Mouse (Mus musculus): ENCODE data around the gene Nudt8. TPM values are rescaled to one million over a fixed set of nuclear protein-coding genes. Genes with fewer than 3 reads are reported as not detected.
"Not testable (repeated sequence)": the region's sequence is repeated elsewhere in the genome, so short reads cannot be mapped to it uniquely, and the experiment has no call there.

Nudt8 gene
- polyA plus RNA-seq, 1 experiment from 2014 or later, result 23.0 TPM

DNA sequence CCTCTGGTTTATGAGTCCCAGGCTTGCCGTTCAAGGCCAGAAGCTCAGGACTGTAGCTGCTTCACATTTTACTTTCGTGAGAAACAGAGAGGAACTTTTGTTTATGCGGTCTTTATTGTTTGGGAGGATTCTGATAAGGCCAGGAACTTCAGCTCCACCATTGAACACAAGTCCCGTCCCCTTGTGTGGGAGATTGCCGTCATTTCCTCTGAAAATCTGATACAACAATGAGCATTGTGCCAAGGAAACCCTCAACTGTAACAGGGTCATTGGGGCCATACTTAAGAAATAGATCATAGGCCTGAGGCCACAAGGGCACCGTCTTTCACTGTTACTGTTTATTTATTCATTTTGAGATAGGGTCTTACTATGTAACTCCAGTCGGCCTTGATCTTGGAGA is 22.8 kb downstream of the Nudt8 start:
- Histone ChIP-seq H3K4me3 (ENCODE audit: low read depth, low read length) (no peak overlapping the region), H3K36me3 (replicated peaks; ENCODE audit: insufficient read depth, low read length) (no peaks in the 10 kb centered on the region), H3K4me2 (ENCODE audit: low read depth, low read length) (no peak overlapping the region), H3K9me3 (ENCODE audit: low read length) (no peaks in the 10 kb centered on the region), H3K9ac (replicated peaks) (no peak overlapping the region), H3K4me1 (ENCODE audit: insufficient read depth) (peaks cover 12% of the 10 kb centered on the region), H3K27me3 (ENCODE audit: insufficient read depth, low read length) (no peaks in the 10 kb centered on the region), H3K27ac (ENCODE audit: low read depth) (no peak overlapping the region)
- no peak for TF ChIP-seq CTCF (IDR thresholded peaks at IDR 0.05; ENCODE audit: low read depth)
- no peak for TF ChIP-seq EP300 (IDR thresholded peaks at IDR 0.05; ENCODE audit: low read depth)
- no peak for DNase-seq
- WGBS (ENCODE audit: insufficient replicate concordance), result 65% methylated on average over 7 of the region's 7 CpGs
- ATAC-seq, result no peak

DNA sequence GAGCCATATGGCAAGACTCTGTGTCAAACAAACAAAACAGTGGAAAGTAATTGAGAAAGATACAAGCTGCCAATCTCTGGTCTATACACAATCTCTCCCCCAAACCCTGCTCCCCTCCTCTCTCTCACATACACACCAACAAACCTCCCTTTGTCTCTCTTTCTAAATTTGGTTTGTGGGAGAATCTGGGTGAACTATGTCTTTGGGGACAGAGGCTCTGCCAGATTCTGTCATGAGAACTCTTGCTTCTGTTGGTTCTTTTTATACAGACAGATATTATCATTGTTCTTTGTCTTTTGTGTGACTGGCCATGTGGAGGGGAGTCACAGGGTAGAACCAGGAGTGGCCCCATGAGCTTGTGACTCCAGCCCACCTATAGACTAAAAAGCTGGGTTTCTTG is 27.2 kb downstream of the Nudt8 start:
- no peaks in the 10 kb centered on the region for H3K4me1 ChIP-seq (ENCODE audit: insufficient read depth)
- no peak for ATAC-seq
- H3K27ac ChIP-seq (ENCODE audit: low read depth), result no peak overlapping the region
- TF ChIP-seq EP300 (IDR thresholded peaks at IDR 0.05; ENCODE audit: low read depth) (no peak), CTCF (IDR thresholded peaks at IDR 0.05; ENCODE audit: low read depth) (no peak)
- H3K9me3 ChIP-seq (ENCODE audit: low read length), result no peaks in the 10 kb centered on the region
- no peak overlapping the region for H3K4me2 ChIP-seq (ENCODE audit: low read depth, low read length)
- DNase-seq, result no peak
- H3K27me3 ChIP-seq (ENCODE audit: insufficient read depth, low read length), result no peaks in the 10 kb centered on the region
- no peaks in the 10 kb centered on the region for H3K36me3 ChIP-seq (replicated peaks; ENCODE audit: insufficient read depth, low read length)
- no peak overlapping the region for H3K9ac ChIP-seq (replicated peaks)
- no peak overlapping the region for H3K4me3 ChIP-seq (ENCODE audit: low read depth, low read length)

DNA sequence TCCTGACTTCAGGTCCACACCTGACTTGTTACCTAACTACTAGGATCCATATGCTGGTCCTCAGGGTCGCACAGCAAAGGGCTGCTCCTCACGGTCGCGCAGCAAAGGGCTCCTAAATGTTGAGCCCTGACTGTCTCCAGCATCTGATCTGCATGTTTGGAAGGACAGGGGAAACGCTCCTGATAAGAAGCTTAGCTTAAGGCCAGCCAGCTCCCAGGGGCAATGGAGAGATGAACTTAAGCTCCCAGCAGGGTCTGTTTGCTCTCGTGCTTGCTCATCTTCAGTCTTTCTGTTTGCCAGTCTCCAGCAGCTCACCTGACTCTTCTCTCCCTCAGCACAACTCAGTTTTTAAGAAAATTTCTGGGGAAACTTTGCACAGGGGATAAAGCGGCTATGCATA is 32.3 kb downstream of the Nudt8 start:
- H3K27me3 ChIP-seq (ENCODE audit: insufficient read depth, low read length), result no peaks in the 10 kb centered on the region
- H3K9ac ChIP-seq (replicated peaks), result no peak overlapping the region
- no peaks in the 10 kb centered on the region for H3K36me3 ChIP-seq (replicated peaks; ENCODE audit: insufficient read depth, low read length)
- ATAC-seq (no peak), DNase-seq (no peak)
- TF ChIP-seq CTCF (IDR thresholded peaks at IDR 0.05; ENCODE audit: low read depth) (no peak), EP300 (IDR thresholded peaks at IDR 0.05; ENCODE audit: low read depth) (no peak)
- no peak overlapping the region for H3K4me3 ChIP-seq (ENCODE audit: low read depth, low read length)
- H3K9me3 ChIP-seq (ENCODE audit: low read length), result no peaks in the 10 kb centered on the region
- peaks cover 15% of the 10 kb centered on the region for H3K4me1 ChIP-seq (ENCODE audit: insufficient read depth)
- no peak overlapping the region for H3K4me2 ChIP-seq (ENCODE audit: low read depth, low read length)
- WGBS (ENCODE audit: insufficient replicate concordance), result 62% methylated on average over 7 of the region's 7 CpGs
- H3K27ac ChIP-seq (ENCODE audit: low read depth), result peak overlapping the region; percentile 75; the same call in 1 of the 2 replicates

DNA sequence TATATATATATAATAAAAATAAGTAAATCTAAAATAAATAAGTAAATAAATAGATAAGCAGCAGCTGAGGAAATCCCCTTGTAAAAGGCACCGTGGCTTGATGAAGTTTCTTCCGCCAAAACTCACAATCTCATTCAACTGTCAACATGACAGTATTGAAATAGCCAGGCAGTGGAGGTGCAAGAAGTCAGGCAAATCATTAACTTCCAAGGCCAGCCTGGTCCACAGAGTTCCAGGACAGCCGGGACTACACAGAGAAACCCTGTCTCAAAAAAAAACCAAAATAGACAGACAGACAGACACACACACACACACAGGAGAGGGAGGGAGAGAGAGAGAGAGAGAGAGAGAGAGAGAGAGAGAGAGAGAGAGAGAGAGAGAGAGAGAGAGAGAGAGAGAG is 32.9 kb downstream of the Nudt8 start:
- ATAC-seq (peak; percentile 67), DNase-seq (peak; percentile 46)
- H3K36me3 ChIP-seq (replicated peaks; ENCODE audit: insufficient read depth, low read length), result no peaks in the 10 kb centered on the region
- H3K9me3 ChIP-seq (ENCODE audit: low read length), result no peaks in the 10 kb centered on the region
- no peak overlapping the region for H3K4me2 ChIP-seq (ENCODE audit: low read depth, low read length)
- no peak overlapping the region for H3K9ac ChIP-seq (replicated peaks)
- no peak for TF ChIP-seq CTCF (IDR thresholded peaks at IDR 0.05; ENCODE audit: low read depth)
- no peak for TF ChIP-seq EP300 (IDR thresholded peaks at IDR 0.05; ENCODE audit: low read depth)
- H3K4me3 ChIP-seq (ENCODE audit: low read depth, low read length), result no peak overlapping the region
- WGBS (ENCODE audit: insufficient replicate concordance), result 49% methylated on average over 3 of the region's 3 CpGs
- H3K27ac ChIP-seq (ENCODE audit: low read depth), result peak overlapping the region; percentile 75; the same call in 1 of the 2 replicates
- H3K4me1 ChIP-seq (ENCODE audit: insufficient read depth), result peaks cover 15% of the 10 kb centered on the region
- no peaks in the 10 kb centered on the region for H3K27me3 ChIP-seq (ENCODE audit: insufficient read depth, low read length)

DNA sequence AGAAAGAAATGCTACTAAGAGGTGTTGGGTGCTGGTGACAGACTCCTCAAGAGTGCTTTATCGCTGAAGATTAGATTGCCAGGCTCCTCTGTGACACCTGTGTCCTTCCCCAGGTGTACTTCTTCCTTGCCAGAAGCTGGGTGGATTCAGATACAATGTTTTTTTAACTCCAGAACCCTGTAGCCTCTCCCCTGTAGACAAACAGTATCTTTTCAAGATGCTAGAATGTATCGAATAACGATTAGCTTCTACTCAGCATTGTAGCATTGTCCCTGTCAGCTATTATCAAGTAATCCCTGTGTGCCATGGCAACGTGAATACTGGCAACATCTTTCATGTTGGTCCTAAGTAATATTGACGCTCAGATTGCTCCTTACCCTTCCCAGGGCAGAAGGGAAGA is 33.4 kb downstream of the Nudt8 start:
- 51% methylated on average over 5 of the region's 5 CpGs for WGBS (ENCODE audit: insufficient replicate concordance)
- H3K4me2 ChIP-seq (ENCODE audit: low read depth, low read length), result no peak overlapping the region
- TF ChIP-seq CTCF (IDR thresholded peaks at IDR 0.05; ENCODE audit: low read depth) (no peak), EP300 (IDR thresholded peaks at IDR 0.05; ENCODE audit: low read depth) (no peak)
- H3K9me3 ChIP-seq (ENCODE audit: low read length), result no peaks in the 10 kb centered on the region
- peaks cover 15% of the 10 kb centered on the region for H3K4me1 ChIP-seq (ENCODE audit: insufficient read depth)
- no peaks in the 10 kb centered on the region for H3K27me3 ChIP-seq (ENCODE audit: insufficient read depth, low read length)
- no peak for DNase-seq
- H3K4me3 ChIP-seq (ENCODE audit: low read depth, low read length), result no peak overlapping the region
- H3K9ac ChIP-seq (replicated peaks), result no peak overlapping the region
- ATAC-seq, result no peak
- H3K27ac ChIP-seq (ENCODE audit: low read depth), result peak overlapping the region; percentile 75; the same call in 1 of the 2 replicates
- H3K36me3 ChIP-seq (replicated peaks; ENCODE audit: insufficient read depth, low read length), result no peaks in the 10 kb centered on the region

DNA sequence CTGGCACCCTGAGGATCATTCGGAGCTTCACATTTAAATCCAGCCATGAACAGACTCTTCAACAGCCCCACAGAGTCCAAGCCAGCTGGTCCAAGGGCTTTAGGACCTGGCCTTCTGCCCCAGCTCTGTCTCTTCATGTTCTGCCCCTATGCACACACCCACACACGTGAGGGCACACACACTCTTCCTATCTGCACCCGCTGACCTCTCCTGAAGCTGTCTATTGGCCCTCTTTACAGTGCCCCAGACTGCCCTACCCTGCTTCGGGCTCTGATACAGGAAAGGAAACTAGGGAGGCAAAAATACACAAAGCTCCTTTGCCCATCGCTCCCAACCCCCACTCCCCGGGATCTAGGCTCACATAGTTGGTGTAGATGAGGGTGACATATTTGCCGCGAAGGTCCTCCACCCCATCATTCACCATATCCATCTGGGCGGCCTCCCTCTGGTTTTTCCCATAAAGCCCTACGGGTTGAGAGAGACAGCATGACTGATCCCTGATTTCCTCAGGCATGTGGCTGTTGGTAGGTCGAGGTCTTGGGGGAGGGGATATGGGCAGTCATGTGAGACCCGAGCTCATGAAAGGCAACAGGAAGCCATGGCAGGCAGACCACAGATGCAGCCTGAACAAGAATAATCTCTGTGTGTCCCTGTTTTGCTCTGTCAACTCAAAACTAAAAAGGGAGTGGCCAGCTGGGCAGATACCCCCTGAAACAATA is 36.1 kb downstream of the Nudt8 start:
- Histone ChIP-seq H3K27me3 (ENCODE audit: insufficient read depth, low read length) (no peaks in the 10 kb centered on the region), H3K4me1 (ENCODE audit: insufficient read depth) (peaks cover 15% of the 10 kb centered on the region), H3K4me3 (ENCODE audit: low read depth, low read length) (peak overlapping the region; percentile 24; the same call in 1 of the 2 replicates), H3K4me2 (ENCODE audit: low read depth, low read length) (peak overlapping the region; percentile 50), H3K9ac (replicated peaks) (no peak overlapping the region; the same call in 1 of the 2 replicates), H3K36me3 (replicated peaks; ENCODE audit: insufficient read depth, low read length) (no peaks in the 10 kb centered on the region), H3K27ac (ENCODE audit: low read depth) (peak overlapping the region; percentile 39; the same call in 1 of the 2 replicates), H3K9me3 (ENCODE audit: low read length) (no peaks in the 10 kb centered on the region)
- DNase-seq, result no peak
- TF ChIP-seq CTCF (IDR thresholded peaks at IDR 0.05; ENCODE audit: low read depth), result no peak
- TF ChIP-seq EP300 (IDR thresholded peaks at IDR 0.05; ENCODE audit: low read depth), result no peak
- 48% methylated on average over 12 of the region's 12 CpGs for WGBS (ENCODE audit: insufficient replicate concordance)
- peak; percentile 58 for ATAC-seq

DNA sequence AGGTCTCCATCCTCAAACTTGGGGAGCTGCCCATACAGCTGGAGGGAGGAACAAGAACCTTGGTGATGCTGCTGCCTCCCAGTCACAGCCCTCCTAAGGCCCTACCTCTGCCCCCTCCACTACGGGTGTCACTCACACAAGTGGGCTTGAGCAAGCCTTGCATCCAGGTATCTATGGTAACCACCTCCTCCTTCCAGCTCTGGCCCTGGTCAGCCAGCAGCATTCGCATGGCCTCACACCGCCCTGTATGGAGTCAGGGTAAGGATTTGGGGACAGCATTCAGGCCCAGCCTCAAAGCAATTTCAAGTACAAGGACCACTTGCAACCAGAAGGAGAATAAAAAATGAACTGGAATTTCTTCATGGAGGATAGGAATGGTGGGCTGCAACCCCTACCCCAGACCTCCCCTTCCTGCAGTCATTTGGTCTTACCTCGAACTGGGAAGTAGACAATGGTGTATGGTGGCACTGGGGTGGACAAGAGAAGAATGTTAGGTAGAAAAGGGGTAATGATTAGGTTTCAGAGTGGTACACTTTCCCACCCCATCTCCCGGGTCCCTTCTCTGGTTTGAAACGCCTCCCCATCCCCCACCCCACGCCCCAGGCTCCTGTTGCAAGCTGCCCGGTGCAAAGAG is 36.9 kb downstream of the Nudt8 start:
- not testable (repeated sequence) for DNase-seq; H3K36me3 ChIP-seq (replicated peaks; ENCODE audit: insufficient read depth, low read length); H3K27me3 ChIP-seq (ENCODE audit: insufficient read depth, low read length); H3K9me3 ChIP-seq (ENCODE audit: low read length)
- Histone ChIP-seq H3K4me1 (ENCODE audit: insufficient read depth) (peaks cover 15% of the 10 kb centered on the region), H3K27ac (ENCODE audit: low read depth) (peak overlapping the region; percentile 80), H3K4me2 (ENCODE audit: low read depth, low read length) (peak overlapping the region; percentile 87), H3K9ac (replicated peaks) (peak overlapping the region; percentile 81), H3K4me3 (ENCODE audit: low read depth, low read length) (peak overlapping the region; percentile 69)
- WGBS (ENCODE audit: insufficient replicate concordance), result 24% methylated on average over 7 of the region's 8 CpGs
- peak; percentile 14; the same call in 1 of the 2 replicates for ATAC-seq

Data from liver, postnatal 0 days (tissue).